Mouse (Mus musculus) ES-E14 (cell line): ENCODE measurements around the gene Actn2.

Experiments used
- CHD2 ChIP-seq: IDR thresholded peaks from 2 replicates; pipeline ENCODE4 v1.6.1; 2014; ENCODE audit warnings: mild to moderate bottlenecking, low read depth, low read length, inconsistent platforms
- MAFK ChIP-seq: IDR thresholded peaks from 2 replicates; pipeline ENCODE4 v1.6.1; 2014; ENCODE audit warnings: mild to moderate bottlenecking, low read depth, low read length, inconsistent platforms; ENCODE audit not compliant: insufficient read depth
- ZC3H11A ChIP-seq: IDR thresholded peaks from 2 replicates; pipeline ENCODE4 v1.6.1; 2012; ENCODE audit warnings: low read depth, mild to moderate bottlenecking, inconsistent platforms, low read length, borderline replicate concordance
- ZNF384 ChIP-seq: IDR thresholded peaks from 2 replicates; pipeline ENCODE4 v1.6.1; 2012; ENCODE audit warnings: low read depth, low read length, inconsistent platforms

GRCm38 (mm10) chr13:12274721-12275120 lies 65.8 kb downstream of the Actn2 start:
- TF ChIP-seq CHD2 (no peak), ZNF384 (no peak), ZC3H11A (no peak), MAFK (no peak)
